Mouse (Mus musculus) heart, adult 11 months (tissue): ENCODE data around the gene Knstrn.
A peak's percentile ranks its signal among the peaks of the same experiment; 100 is the strongest.

Source experiments
- DNase-seq: peaks from one replicate; pipeline ENCODE4 v3.0.0; 2022

The Knstrn gene

GRCm38 (mm10) chr2:118902051-118903025 is 88.5 kb downstream of the Knstrn start:
- peak; percentile 97 for DNase-seq

- peak; percentile 94 for DNase-seq
Measured at GRCm38 (mm10) chr2:118903333-118903741, 89.5 kb downstream of the Knstrn start.
